In genomic region chr2:30928893-30929482, GRCm38 (mm10) we compare ENCODE assay signal across 8 mouse cellular contexts. TPM values are rescaled to one million over a fixed set of nuclear protein-coding genes. Genes with fewer than 3 reads are reported as not detected.
A peak's percentile ranks its signal among the peaks of the same experiment; 100 is the strongest.
DNase-seq lines count a peak whose midpoint lies in the region; ATAC-seq and TF ChIP-seq lines count a peak whose summit lies in the region.

No protein-coding gene starts in this region.

- no peak overlapping the region for H3K27ac ChIP-seq in heart, embryonic 12.5 days (ENCODE audit: poor library complexity, severe bottlenecking)
- H3K27ac ChIP-seq in liver, adult 2 months (replicated peaks; ENCODE audit: insufficient read depth, low read depth, low read length) = no peak overlapping the region; the same call in 1 of the 2 replicates
- peak overlapping the region; percentile 72 for H3K27ac ChIP-seq in midbrain, postnatal 0 days (ENCODE audit: low read depth, low read length)

- DNase-seq in spleen, adult 12 weeks (ENCODE audit: low spot score) = peak; percentile 46
- no peak for DNase-seq in spleen, postnatal 14 days (ENCODE audit: low spot score in 2 of 2)
- peak; percentile 78 for DNase-seq in c-Kit-positive CD71-positive TER-119-positive erythroid progenitor cells, embryonic 14.5 days (ENCODE audit: low spot score)
- DNase-seq in liver, adult 2 months (ENCODE audit: extremely low read depth, low read depth, low spot score) = peak; percentile 53
- DNase-seq in midbrain, postnatal 0 days (ENCODE audit: low spot score) = no peak
- no peak for DNase-seq in layer of hippocampus, adult 11-12 months (ENCODE audit: low spot score)
- no peak for DNase-seq in ovary, postnatal 14 days (ENCODE audit: low spot score)

- 0 out of 2 replicates have a peak, but pooled peaks have one; percentile 1 for TF ChIP-seq CTCF in liver, adult 2 months (IDR thresholded peaks at IDR 0.05; ENCODE audit: low read depth, low read length)
- TF ChIP-seq CTCF in midbrain, postnatal 0 days (IDR thresholded peaks at IDR 0.05) = no peak

- H3K79me2 ChIP-seq in liver, adult 2 months (ENCODE audit: control insufficient read depth, insufficient read depth, low read length) = no peaks in the 10 kb centered on the region

- peak overlapping the region; percentile 29 for H3K4me3 ChIP-seq in heart, embryonic 12.5 days
- peak overlapping the region; percentile 50; the same call in 1 of the 2 replicates for H3K4me3 ChIP-seq in liver, adult 2 months (ENCODE audit: insufficient read depth, low read depth, low read length)
- peak overlapping the region; percentile 23 for H3K4me3 ChIP-seq in midbrain, postnatal 0 days (ENCODE audit: low read depth, low read length)

- no peaks in the 10 kb centered on the region for H3K36me3 ChIP-seq in heart, embryonic 12.5 days
- no peaks in the 10 kb centered on the region for H3K36me3 ChIP-seq in liver, adult 2 months (ENCODE audit: control insufficient read depth, insufficient read depth, low read length)
- H3K36me3 ChIP-seq in midbrain, postnatal 0 days (ENCODE audit: insufficient read depth, low read length) = no peaks in the 10 kb centered on the region

- peak; percentile 81 for ATAC-seq in heart, embryonic 12.5 days (ENCODE audit: insufficient number of reproducible peaks, low FRiP score)
- peak; percentile 49; the same call in 1 of the 2 replicates for ATAC-seq in midbrain, postnatal 0 days (ENCODE audit: low FRiP score)

- WGBS in heart, embryonic 12.5 days = 30% methylated on average over 12 of the region's 12 CpGs
- WGBS in liver, adult 2 months = 38% methylated on average over 12 of the region's 12 CpGs
- 34% methylated on average over 12 of the region's 12 CpGs for WGBS in midbrain, postnatal 0 days

- peaks cover 32% of the 10 kb centered on the region for H3K4me1 ChIP-seq in heart, embryonic 12.5 days (replicated peaks)
- H3K4me1 ChIP-seq in liver, adult 2 months (ENCODE audit: control insufficient read depth, insufficient read depth, low read length) = peaks cover 4% of the 10 kb centered on the region
- 0 out of 2 replicates have a peak, but pooled peaks cover 2% of the 10 kb centered on the region for H3K4me1 ChIP-seq in midbrain, postnatal 0 days (ENCODE audit: insufficient read depth, low read length)

- TF ChIP-seq POLR2A in liver, adult 2 months (IDR thresholded peaks at IDR 0.05; ENCODE audit: extremely low read depth, insufficient read depth, low read length) = no peak

- no peaks in the 10 kb centered on the region for H3K9me3 ChIP-seq in heart, embryonic 12.5 days (replicated peaks)
- no peaks in the 10 kb centered on the region for H3K9me3 ChIP-seq in midbrain, postnatal 0 days (ENCODE audit: low read length)

- peak overlapping the region; percentile 68 for H3K4me2 ChIP-seq in heart, embryonic 12.5 days
- peak overlapping the region; percentile 60 for H3K4me2 ChIP-seq in midbrain, postnatal 0 days (ENCODE audit: low read depth, low read length, poor library complexity, severe bottlenecking)

- no peak overlapping the region for H3K9ac ChIP-seq in heart, embryonic 12.5 days
- peak overlapping the region; percentile 27; the same call in 1 of the 2 replicates for H3K9ac ChIP-seq in liver, adult 2 months (ENCODE audit: low read depth, low read length)
- peak overlapping the region; percentile 61; the same call in 1 of the 2 replicates for H3K9ac ChIP-seq in midbrain, postnatal 0 days (replicated peaks; ENCODE audit: low read length, poor library complexity, severe bottlenecking)

- no peaks in the 10 kb centered on the region for H3K27me3 ChIP-seq in heart, embryonic 12.5 days (replicated peaks)
- no peaks in the 10 kb centered on the region for H3K27me3 ChIP-seq in liver, adult 2 months (ENCODE audit: control insufficient read depth, insufficient read depth, low read length)
- no peaks in the 10 kb centered on the region for H3K27me3 ChIP-seq in midbrain, postnatal 0 days (ENCODE audit: insufficient read depth, low read length)

RNA-seq across cellular contexts. Expression of gene Ptges, which starts 0.7 kb away (rescaled TPM):
- polyA plus RNA-seq in heart, embryonic 12.5 days (2016; fragmentation: Nextera tagmentation; extraction: Ambion mirVana) = 2.3 and 4.3 TPM in 2 replicates
- 0.07 and 0.09 TPM in 2 replicates for total RNA-seq in liver, adult 2 months (2014; rRNA removed)
- polyA plus RNA-seq in liver, adult 2 months (2012; rRNA removed) = 0.17 and 0.60 TPM in 2 replicates
- total RNA-seq in midbrain, postnatal 0 days (2014; rRNA removed) = 6.7 and 19.8 TPM in 2 replicates
- polyA plus RNA-seq in midbrain, postnatal 0 days (2015; fragmentation: Nextera tagmentation; extraction: Ambion mirVana) = 8.0 and 8.5 TPM in 2 replicates

RNA-seq across cellular contexts. Expression of gene Tor1b, which starts 23.8 kb away (rescaled TPM):
- 25.1 and 25.8 TPM in 2 replicates for polyA plus RNA-seq in heart, embryonic 12.5 days (2016; fragmentation: Nextera tagmentation; extraction: Ambion mirVana)
- 29.1 and 30.9 TPM in 2 replicates for total RNA-seq in liver, adult 2 months (2014; rRNA removed)
- polyA plus RNA-seq in liver, adult 2 months (2012; rRNA removed) = 14.4 and 17.1 TPM in 2 replicates
- 27.1 and 28.3 TPM in 2 replicates for total RNA-seq in midbrain, postnatal 0 days (2014; rRNA removed)
- 16.4 and 17.0 TPM in 2 replicates for polyA plus RNA-seq in midbrain, postnatal 0 days (2015; fragmentation: Nextera tagmentation; extraction: Ambion mirVana)

RNA-seq across cellular contexts. Expression of gene Tor1a, which starts 38.7 kb away (rescaled TPM):
- 56.4 TPM in 2 replicates for polyA plus RNA-seq in heart, embryonic 12.5 days (2016; fragmentation: Nextera tagmentation; extraction: Ambion mirVana)
- 62.2 and 76.6 TPM in 2 replicates for total RNA-seq in liver, adult 2 months (2014; rRNA removed)
- 54.2 and 57.9 TPM in 2 replicates for polyA plus RNA-seq in liver, adult 2 months (2012; rRNA removed)
- 68.9 and 88.7 TPM in 2 replicates for total RNA-seq in midbrain, postnatal 0 days (2014; rRNA removed)
- polyA plus RNA-seq in midbrain, postnatal 0 days (2015; fragmentation: Nextera tagmentation; extraction: Ambion mirVana) = 90.3 and 95.4 TPM in 2 replicates

RNA-seq across cellular contexts. Expression of gene BC005624, which starts 53.0 kb away (rescaled TPM):
- 33.8 and 35.5 TPM in 2 replicates for polyA plus RNA-seq in heart, embryonic 12.5 days (2016; fragmentation: Nextera tagmentation; extraction: Ambion mirVana)
- 13.5 and 16.6 TPM in 2 replicates for total RNA-seq in liver, adult 2 months (2014; rRNA removed)
- polyA plus RNA-seq in liver, adult 2 months (2012; rRNA removed) = 11.7 and 12.0 TPM in 2 replicates
- 34.8 and 41.7 TPM in 2 replicates for total RNA-seq in midbrain, postnatal 0 days (2014; rRNA removed)
- 86.7 and 93.1 TPM in 2 replicates for polyA plus RNA-seq in midbrain, postnatal 0 days (2015; fragmentation: Nextera tagmentation; extraction: Ambion mirVana)

RNA-seq across cellular contexts. Expression of gene Usp20, which starts 53.1 kb away (rescaled TPM):
- 27.4 and 27.9 TPM in 2 replicates for polyA plus RNA-seq in heart, embryonic 12.5 days (2016; fragmentation: Nextera tagmentation; extraction: Ambion mirVana)
- total RNA-seq in liver, adult 2 months (2014; rRNA removed) = 3.0 and 3.3 TPM in 2 replicates
- 5.7 and 6.0 TPM in 2 replicates for polyA plus RNA-seq in liver, adult 2 months (2012; rRNA removed)
- 36.6 and 41.2 TPM in 2 replicates for total RNA-seq in midbrain, postnatal 0 days (2014; rRNA removed)
- 32.5 and 32.8 TPM in 2 replicates for polyA plus RNA-seq in midbrain, postnatal 0 days (2015; fragmentation: Nextera tagmentation; extraction: Ambion mirVana)

Comparison
In these comparisons a context has a peak if more than half of its experiments do, and no peak if none do; other contexts are left out.
1. DNase-seq: peak in spleen, adult 12 weeks (single experiment), c-Kit-positive CD71-positive TER-119-positive erythroid progenitor cells, embryonic 14.5 days (single experiment) and liver, adult 2 months (single experiment); none in spleen, postnatal 14 days (0 of 2), midbrain, postnatal 0 days (single experiment), layer of hippocampus, adult 11-12 months (single experiment) and ovary, postnatal 14 days (single experiment).
2. Peak in every context shown above with its lines, with median percentiles within 50 percentile points of each other: H3K4me3 ChIP-seq.